Mouse (Mus musculus): ENCODE measurements around the gene Grik3. TPM values are rescaled to one million over a fixed set of nuclear protein-coding genes. Genes with fewer than 3 reads are reported as not detected.
A peak's percentile ranks its signal among the peaks of the same experiment; 100 is the strongest.
"Not testable (repeated sequence)": the region's sequence is repeated elsewhere in the genome, so short reads cannot be mapped to it uniquely, and the experiment has no call there.

The Grik3 gene
- total RNA-seq, 2 experiments from 2014 or later: 44.9 to 48.6 TPM

DNA sequence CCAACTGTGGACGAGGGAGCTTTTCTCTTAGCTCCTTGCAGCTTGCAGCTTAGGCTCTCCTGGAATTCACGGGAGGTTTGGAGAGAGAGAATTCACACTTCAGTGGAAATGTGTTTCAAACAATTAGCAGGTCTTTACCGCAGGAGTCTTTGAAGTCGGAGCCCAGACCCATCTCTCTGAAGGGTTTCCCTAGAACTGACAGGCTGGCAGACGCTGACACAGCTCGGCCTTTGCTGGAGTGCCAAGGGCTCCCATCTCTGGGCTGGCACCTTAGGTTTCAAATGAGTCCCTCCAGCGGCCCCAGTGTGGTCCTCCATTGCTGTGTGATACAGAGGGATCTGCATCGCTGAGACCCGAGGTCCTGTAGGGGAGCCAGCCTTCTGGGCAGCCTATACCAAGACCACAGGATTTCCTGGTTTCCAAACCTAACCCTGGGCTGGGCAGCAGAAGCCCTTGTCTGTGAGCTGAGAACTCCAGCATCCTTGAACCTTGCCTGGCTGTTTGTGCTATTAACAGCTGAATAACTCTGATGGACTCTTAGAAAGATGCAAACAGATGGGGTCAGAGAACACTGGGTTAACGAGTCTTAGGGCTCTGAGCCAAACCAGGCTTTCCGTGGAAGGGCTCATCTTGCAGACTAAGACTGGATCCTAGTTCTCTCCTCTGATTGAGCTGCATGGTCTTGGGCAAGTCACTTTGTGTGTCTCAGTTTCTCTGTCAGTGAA is 83.6 kb downstream of the Grik3 start:
- no peak for DNase-seq (ENCODE audit: low spot score in 2 of 2)
- intact Hi-C loops (cut with DNase I): no loop called here

DNA sequence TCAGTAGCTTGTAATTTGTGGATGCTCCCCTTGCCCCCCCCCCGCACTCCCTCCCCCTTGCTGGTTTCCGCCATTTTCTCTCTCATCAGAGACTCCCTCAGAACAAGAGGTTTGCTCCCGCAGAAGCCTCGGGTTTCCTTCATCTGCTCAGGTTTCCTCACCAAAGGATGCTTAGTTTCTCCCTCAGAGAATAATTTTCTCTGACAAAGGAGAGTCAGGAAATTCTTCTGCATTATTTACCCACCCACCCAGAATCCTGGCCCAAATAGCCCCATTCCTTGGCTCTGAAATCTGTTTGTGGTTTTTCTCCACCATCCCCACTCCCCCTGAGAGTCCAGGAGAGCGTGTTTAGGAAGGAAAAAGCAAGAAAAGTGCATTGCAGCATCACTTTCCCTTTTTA is 89.8 kb downstream of the Grik3 start:
- DNase-seq (ENCODE audit: low spot score in 2 of 2): no peak
- intact Hi-C loops (cut with DNase I): no loop called here

DNA sequence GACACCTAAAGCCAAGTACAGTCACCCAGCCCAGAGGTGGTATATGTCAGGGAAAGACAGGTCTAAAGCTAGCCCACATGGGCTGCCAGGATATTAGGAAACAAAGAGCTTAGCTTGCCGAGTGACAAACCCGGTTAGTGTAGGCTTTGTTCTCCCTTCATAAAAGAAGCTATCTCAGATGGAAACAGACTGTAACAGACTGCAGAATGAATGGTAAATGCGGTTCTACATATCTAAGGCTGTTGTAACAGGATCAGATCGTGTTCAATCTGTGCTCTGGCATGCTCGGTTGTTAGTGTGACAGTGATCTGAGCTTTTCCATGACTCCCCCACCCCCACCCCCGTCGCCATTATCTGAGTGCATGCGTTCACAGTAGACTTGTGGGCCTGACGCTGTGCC is 92.8 kb downstream of the Grik3 start:
- DNase-seq (ENCODE audit: low spot score in 2 of 2): no peak
- intact Hi-C loops (cut with DNase I): no loop called here

DNA sequence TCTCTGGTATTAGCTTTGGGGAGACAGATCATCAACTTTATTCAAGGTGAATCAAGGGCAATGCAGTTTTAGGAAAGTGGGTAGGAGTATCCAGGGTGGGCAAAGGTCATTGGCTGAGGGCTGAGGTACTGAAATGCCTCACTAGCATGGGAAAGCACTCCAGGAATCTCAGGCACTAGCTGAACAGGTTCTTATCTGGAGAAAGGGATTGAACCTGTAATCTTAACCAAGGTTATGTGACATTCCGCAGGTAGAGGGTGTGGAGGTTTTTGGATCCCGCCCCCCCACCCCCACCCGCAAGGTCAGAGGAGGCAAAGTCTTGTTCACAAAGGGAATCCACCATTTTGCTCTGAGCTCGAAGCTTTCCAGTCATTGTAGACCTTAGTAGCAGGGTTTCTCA is 93.4 kb downstream of the Grik3 start:
- intact Hi-C loops (cut with DNase I): no loop called here
- no peak for DNase-seq (ENCODE audit: low spot score in 2 of 2)

DNA sequence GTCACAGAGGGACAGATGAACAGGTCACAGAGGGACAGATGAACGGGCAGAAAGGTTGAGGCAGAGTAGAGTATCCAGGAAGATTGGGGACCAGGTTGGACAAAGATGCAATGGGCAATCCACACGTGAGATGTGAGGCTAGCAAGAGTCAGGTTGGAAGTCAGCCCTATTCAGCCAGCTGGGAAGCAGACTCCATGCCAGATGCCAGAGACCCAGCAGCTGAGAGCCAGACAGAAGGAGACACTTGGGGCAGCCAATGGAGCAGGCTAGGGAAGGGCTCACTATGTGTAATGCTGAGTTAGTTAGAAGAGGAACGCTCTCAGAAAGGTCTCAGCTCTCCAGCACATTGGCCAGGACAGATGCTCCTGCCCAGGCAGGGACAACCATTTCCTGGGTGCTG is 94.2 kb downstream of the Grik3 start:
- intact Hi-C loops (cut with DNase I): no loop called here
- no peak for DNase-seq (ENCODE audit: low spot score in 2 of 2)

DNA sequence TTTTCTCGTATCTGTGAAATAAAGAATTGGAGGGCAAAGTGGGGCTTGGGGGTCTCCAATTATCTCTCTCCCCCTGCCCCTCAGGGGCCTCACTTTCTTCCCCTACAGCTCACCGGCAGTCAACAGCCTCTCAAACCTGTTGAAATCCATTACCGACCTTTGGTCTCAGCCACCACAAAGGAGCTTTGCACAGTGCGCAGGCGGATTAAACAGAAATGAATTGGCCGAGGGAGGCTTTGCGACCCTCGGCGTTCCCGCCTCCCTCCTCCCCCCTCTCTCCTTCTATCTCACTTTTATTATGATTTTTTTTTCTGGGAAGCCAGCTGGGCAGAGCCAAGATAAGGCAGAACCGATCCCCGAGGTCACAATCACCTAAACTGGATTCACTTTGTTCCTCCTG is 97.1 kb downstream of the Grik3 start:
- intact Hi-C loops (cut with DNase I): no loop called here
- DNase-seq (ENCODE audit: low spot score in 2 of 2): no peak

DNA sequence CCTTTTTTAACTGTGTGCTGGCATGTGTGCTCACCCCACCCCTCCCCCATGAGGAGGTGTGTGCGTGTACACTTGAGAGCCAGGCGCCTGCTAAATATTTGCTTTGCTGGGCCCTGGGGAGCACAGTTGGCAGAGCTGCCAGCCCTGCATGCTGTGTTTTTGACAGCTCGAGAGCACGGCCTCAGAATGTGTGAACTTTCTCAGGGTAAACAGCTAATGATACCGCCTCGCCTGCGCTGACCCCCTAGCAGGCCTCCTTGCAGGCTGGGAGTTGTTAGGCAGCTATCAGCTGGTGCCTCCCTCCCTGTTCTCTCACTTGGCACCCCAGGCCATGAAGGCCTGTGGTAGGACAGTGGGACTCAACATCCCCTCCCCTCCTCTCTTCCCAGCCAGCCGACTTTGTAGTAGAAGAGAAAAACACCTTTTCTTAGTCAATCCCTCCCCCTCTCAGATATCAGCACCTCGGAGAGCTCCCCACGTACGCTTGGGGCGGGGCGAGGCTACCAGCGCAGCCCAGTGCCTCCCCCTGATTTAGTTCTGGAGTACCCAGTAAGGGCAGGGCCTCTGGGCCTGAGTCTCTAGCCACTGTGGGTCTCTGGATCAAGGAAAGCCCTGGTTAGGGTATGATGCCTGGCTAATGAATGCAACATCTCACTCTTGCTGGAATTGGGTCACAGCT is 99.9 kb downstream of the Grik3 start:
- no peak for DNase-seq (ENCODE audit: low spot score in 2 of 2)
- intact Hi-C loops (cut with DNase I): no loop called here

DNA sequence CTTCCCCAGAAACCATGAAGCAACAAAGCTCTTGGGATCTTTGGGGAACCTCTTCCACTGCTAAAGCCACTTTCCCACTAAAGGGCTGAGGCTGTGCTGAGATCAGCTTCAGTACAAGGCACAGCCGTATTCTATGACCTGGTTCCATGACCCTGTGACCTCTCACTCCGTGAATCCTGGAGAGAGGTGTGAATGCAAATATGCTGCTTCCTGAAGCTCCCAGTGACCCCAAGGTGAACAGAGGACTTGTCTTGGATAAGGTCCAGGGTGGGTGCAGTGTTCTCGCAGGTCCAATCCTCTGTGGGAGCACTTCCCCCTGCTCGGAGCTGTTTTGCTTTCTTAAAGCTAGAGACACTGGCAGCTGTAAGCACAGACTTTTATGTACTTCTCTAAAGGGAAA is 102.2 kb downstream of the Grik3 start:
- intact Hi-C loops (cut with DNase I): no loop called here

DNA sequence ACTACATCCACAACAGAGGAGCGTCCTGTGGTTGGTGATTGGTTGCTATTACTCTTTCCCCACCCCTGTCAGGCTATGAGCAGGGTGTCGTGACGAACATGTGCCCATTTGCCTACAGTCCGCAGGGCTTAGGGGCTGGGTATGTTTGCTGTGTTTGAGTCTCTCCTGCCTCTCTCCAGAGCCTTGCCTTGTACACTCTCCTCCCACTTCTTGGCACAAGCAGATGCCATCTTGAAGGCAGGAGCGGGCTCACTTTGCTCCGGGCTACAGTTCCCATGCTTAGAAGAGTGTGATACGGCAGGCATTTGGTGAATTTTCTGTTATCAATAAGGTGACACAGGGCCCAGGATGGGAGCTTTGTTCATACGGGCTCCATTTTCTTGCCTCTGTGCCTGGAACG is 104.5 kb downstream of the Grik3 start:
- peak in 1 of 2 experiments; percentile 20 for DNase-seq (ENCODE audit: low spot score in 2 of 2)
- intact Hi-C loops (cut with DNase I): no loop called here

More for the DNA sequence above, 102.2 kb downstream of the Grik3 start:
- no peak for DNase-seq (ENCODE audit: low spot score in 2 of 2)

DNA sequence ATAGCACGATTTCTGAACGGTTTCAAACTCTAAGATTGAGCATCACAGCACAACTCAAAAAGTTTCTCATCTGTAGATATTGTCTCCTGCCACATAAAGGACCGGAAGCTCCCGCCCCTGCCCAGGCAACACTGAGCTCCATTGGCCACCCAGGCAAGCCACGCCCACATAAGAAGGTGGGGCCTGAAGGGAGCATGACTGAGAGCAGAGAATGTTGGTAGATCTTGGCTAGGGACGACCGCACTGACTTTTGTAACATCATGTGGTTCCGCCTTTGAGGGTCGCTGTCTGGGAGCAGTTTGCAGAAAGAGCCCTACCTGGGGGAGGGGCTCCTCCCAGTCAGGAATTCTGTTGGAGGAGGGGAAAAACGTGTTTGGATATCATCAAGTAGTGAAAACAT is 108.2 kb downstream of the Grik3 start:
- no peak for DNase-seq (ENCODE audit: low spot score in 2 of 2)
- intact Hi-C loops (cut with DNase I): no loop called here

DNA sequence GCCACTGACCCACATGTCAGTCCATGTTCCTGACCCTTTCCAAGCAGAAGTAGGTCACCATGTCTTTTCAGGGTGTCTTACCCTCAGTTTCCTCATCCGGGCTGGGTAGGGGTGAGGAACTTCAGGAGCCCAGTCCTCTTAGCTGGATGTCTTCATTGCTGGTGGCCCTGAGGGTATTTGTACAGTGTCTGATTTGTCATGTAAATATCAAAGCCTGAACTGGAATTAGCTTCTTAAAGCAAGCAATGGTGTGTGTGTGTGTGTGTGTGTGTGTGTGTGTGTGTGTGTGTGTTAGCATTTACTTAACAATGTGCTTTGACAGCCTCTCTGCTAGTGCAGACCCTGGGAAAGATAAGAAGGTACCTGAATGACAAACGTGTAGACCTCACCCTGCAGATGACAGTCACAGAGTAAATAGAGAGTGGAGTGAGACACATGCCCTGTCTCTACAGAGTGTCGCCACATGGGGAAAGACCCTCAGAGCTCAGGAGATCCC is 109.1 kb downstream of the Grik3 start:
- intact Hi-C loops (cut with DNase I): no loop called here
- no peak for DNase-seq (ENCODE audit: low spot score in 2 of 2)

DNA sequence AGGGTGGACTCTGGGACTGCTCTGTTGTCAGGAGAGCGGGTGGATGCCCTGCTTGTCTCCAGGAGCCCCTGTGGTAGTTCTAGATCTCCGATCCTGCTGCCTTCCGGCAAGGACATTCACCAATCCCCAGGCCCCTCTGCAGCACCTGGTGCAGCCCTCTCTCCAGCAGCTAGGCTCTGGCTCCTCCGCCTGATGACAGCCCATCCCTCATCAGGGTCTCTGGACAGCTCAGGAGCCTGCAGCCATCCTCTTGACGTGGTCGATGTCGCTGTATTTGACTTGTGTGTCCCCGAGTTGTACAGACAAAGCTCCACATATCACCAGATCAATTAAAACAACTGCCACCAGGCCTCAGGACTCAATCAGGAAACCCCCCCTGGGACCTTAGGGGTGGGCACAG is 110.1 kb downstream of the Grik3 start:
- intact Hi-C loops (cut with DNase I): no loop called here
- no peak for DNase-seq (ENCODE audit: low spot score in 2 of 2)

DNA sequence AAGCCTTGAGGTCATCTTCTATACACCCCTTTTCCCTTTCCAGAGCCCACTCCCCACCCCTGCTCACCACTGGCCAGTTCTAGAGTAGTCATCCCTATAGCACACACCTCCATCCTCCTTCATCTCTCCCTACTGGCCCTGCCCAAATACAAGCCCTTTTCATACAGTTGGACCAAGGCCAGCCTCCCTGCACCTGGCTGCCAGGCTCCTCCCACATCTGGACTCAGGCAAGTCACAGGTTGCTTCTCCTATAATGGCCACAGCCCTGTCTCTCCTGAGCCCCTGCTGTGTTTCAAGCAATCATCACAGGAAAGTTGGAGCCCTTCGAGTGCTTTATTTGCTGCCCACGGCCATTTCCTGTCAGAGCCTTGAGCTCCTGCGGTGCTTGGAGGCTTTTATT is 110.8 kb downstream of the Grik3 start:
- intact Hi-C loops (cut with DNase I): no loop called here

DNA sequence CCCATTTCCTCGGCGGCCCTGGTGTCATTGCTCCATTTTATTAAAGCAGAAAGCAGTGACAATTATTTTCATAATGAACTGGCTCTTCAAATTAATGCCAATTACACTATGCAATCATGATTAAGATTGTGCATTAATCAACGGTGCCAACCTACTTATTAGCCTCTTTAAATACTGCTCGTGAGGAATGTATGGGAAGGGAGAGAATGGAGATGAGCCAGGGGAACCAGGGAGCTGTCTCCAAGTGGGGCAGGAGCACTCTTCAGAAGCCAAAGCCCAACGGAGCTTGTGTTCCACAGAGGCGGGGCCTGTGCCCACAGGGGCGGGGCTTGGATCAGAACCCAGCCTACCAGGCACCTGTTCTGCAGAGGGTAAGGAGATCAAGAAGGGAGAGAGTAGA is 114.0 kb downstream of the Grik3 start:
- DNase-seq (ENCODE audit: low spot score in 2 of 2): no peak
- intact Hi-C loops (cut with DNase I): no loop called here

More for the DNA sequence above, 110.8 kb downstream of the Grik3 start:
- no peak for DNase-seq (ENCODE audit: low spot score in 2 of 2)

DNA sequence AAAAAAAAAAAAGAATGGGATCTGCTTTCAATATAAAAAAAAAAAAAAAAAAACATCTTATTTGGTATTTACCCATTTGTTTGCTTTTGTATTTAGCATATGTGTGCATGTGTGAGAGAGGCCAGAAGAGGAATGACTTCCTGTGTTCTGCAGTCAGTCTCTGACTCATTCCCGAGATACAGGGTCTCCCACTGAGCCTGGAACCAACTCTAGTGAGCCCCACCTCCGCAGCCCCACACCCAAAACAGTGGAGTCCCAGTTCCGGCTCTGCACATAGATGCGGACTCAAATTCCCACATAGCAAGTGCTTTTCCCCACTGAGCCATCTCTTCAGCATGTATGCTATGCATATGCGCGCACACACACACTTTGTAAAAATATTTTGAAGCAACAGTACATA is 115.6 kb downstream of the Grik3 start:
- DNase-seq (ENCODE audit: low spot score in 2 of 2): no peak
- intact Hi-C loops (cut with DNase I): no loop called here

DNA sequence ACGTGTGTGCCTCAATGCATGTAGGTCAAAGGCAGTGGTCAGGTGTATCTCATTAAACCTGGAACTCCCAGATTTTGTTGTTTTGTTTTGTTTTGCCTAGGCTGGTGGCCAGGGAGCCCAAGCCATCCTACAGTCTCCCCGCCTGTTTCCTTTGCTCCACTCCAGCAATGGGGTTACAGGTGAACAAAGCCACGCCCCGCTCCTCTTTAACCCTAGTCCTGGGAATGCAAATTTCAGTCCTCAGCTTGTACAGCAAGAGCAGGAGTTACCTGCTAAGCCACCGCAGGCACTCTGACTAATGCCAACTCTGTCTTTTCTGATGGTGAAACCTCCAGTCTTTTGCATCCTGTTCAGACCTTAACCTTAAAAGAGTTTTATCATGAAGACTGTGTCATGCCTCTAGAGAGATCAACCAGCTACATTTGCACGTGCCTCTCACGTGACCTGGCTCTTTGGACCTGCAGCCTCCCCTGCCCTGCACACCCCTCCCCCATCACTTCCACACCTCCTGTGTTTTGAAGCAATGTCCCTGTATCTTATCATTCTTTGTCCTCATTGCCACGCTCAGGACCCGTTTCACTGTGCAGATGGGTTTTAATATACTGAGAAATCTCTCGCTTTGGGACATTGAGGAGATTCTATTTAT is 117.0 kb downstream of the Grik3 start:
- no peak for DNase-seq (ENCODE audit: low spot score in 2 of 2)
- intact Hi-C loops (cut with DNase I): no loop called here

DNA sequence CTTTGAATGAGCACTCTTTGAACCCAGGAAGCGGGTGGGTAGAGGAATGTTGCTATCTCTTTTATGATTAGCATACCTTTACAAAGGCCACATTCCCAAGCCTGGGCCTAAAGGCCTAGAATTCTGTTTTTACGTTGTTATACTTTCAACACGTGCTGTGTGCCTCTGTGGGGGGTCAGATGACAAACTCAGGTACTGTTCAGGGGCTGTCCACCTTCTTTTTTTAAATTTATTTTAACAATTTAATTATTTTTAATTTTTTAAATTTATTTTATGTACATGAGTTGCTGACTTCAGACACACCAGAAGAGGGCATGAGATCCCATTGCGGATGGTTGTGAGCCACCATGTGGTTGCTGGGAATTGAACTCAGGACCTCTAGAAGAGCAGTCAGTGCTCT is 118.4 kb downstream of the Grik3 start:
- DNase-seq (ENCODE audit: low spot score in 2 of 2); intact Hi-C loops (cut with DNase I): not testable (repeated sequence)

DNA sequence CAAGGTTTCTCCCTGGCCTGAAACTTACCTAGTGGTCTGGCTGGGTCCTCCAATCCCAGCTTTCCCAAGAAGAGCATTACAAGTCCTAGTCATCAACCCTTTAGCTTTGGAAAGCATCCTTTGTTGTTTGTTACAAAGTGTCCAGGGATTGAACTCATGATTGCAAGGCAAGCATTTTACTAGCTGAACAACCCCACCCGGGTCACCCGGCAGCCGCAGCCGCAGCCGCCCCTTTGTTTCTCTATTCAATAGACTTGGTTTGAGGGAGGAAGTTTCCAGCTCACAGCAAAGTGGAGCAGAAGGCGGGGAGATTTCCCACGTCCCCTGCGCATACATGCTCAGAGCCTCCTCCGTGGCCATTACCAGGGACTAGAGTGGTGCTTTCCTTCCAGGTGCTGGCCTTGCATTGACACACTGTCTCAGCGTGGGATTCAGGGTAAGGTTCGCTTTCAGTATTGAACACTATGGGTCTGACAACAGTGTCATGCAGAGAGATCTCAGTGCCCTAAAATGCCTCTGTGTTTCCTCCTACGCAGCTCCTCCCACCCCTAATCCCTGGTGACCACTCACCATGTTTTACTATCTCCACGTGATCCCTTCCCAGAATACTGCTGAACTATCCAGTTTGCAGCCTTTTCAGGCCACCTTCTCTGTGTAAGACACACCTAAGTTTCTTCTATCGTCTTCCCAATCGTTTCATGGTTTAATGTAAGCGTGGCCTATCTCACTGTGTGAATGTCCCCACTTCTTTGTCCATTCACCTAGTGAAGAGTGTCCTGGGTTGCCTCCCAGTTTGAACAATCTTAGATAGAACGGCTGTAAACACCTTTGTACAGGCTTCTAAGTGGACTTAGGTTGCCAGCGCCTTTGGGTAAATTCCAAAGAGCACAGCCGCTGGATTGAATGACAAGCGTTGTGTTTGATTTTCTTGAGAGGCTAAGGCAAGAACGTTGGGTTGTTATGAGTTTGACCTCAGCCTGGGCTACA is 119.1 kb downstream of the Grik3 start:
- DNase-seq (ENCODE audit: low spot score in 2 of 2): no peak
- intact Hi-C loops (cut with DNase I): no loop called here

DNA sequence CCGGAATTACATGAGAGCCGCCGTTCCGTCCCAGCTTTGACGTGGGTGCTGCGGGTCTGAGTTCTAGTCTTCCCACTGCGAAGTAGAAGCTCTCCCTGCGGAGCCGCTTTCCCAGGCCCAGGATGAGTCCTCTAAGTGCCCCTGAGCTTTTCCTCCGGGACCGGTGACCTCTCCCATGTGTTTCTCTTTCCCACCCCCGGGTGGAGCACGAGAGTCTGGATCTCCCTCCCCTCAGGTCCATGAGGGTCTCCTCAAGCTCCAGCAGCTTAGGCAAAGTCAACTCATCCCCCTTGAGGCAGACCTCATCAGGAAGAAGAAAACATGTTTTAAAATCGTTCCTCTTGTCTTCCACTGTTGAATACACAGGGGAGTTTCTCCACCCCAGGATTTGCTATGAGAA is 127.4 kb downstream of the Grik3 start:
- intact Hi-C loops (cut with DNase I): no loop called here

More for the DNA sequence above, 127.4 kb downstream of the Grik3 start:
- DNase-seq (ENCODE audit: low spot score in 2 of 2): no peak
